Mouse (Mus musculus) midbrain, embryonic 10.5 days (tissue): ENCODE data around the gene Bace1. TPM values are rescaled to one million over a fixed set of nuclear protein-coding genes. Genes with fewer than 3 reads are reported as not detected.
A peak's percentile ranks its signal among the peaks of the same experiment; 100 is the strongest.

ENCODE experiments used
- DNase-seq: peaks from one replicate; pipeline ENCODE4 v3.0.0-alpha.2; 2017; ENCODE audit warnings: low spot score
- H3K27ac ChIP-seq: fragments of 300-500 bp; sonication (generic); replicated peaks from 2 replicates; pipeline ENCODE4 v1.5.1; 2016; ENCODE audit warnings: mild to moderate bottlenecking
- H3K27me3 ChIP-seq: fragments of 300-500 bp; sonication (generic); 2 replicates; pipeline ENCODE4 v1.6.1; 2016; ENCODE audit warnings: low read depth, mild to moderate bottlenecking; ENCODE audit not compliant: poor library complexity, severe bottlenecking
- H3K36me3 ChIP-seq: fragments of 300-500 bp; sonication (generic); 2 replicates; pipeline ENCODE4 v1.6.1; 2016; ENCODE audit warnings: mild to moderate bottlenecking, moderate library complexity
- H3K4me1 ChIP-seq: fragments of 300-500 bp; sonication (generic); 2 replicates; pipeline ENCODE4 v1.6.1; 2016
- H3K4me3 ChIP-seq: fragments of 300-500 bp; sonication (generic); 2 replicates; pipeline ENCODE4 v1.5.1; 2016; ENCODE audit warnings: mild to moderate bottlenecking, moderate library complexity
- H3K9me3 ChIP-seq: fragments of 300-500 bp; sonication (generic); replicated peaks from 2 replicates; pipeline ENCODE4 v1.6.1; 2016; ENCODE audit warnings: mild to moderate bottlenecking
- whole genome bisulfite sequencing: fragments of 180-500 bp; shearing (Covaris S2); methylation state at CpG from one replicate; pipeline ENCODE4 v1.1.7; 2016; 5-methylcytosine and 5-hydroxymethylcytosine counted together
- polyA plus RNA-seq: library from polyadenylated mRNA; unstranded; fragments of >200 nt; fragmentation: Nextera tagmentation; extraction: Ambion mirVana; gene quantifications from 2 replicates; pipeline ENCODE4 v1.2.1, GENCODE M21; 2016

The Bace1 gene
- polyA plus RNA-seq: 20.7 and 29.0 TPM in 2 replicates

GRCm38 (mm10) chr9:45838434-45839138 is at the start of gene Bace1:
Gene Bace1, plus strand, starts transcription at chr9:45838580.
- peak; percentile 79 for DNase-seq
- H3K4me3 ChIP-seq: peak within 1 kb of the TSS; percentile 89
- no peaks in the 10 kb centered on the region for H3K36me3 ChIP-seq
- H3K27ac ChIP-seq: peak within 1 kb of the TSS; percentile 82
- no peaks in the 10 kb centered on the region for H3K9me3 ChIP-seq
- peaks cover 44% of the 10 kb centered on the region for H3K4me1 ChIP-seq
- WGBS: under 1% methylated on average over 40 of the region's 40 CpGs
- H3K27me3 ChIP-seq: no peaks in the 10 kb centered on the region

GRCm38 (mm10) chr9:45791456-45792142 is 46.8 kb upstream of the Bace1 start:
- Histone ChIP-seq H3K36me3 (peaks cover 55% of the 10 kb centered on the region), H3K27me3 (no peaks in the 10 kb centered on the region), H3K9me3 (no peaks in the 10 kb centered on the region), H3K4me3 (no peak overlapping the region), H3K27ac (peak overlapping the region; percentile 82), H3K4me1 (peaks cover 48% of the 10 kb centered on the region)
- WGBS: 90% methylated on average over 8 of the region's 8 CpGs
- DNase-seq: no peak

DNA sequence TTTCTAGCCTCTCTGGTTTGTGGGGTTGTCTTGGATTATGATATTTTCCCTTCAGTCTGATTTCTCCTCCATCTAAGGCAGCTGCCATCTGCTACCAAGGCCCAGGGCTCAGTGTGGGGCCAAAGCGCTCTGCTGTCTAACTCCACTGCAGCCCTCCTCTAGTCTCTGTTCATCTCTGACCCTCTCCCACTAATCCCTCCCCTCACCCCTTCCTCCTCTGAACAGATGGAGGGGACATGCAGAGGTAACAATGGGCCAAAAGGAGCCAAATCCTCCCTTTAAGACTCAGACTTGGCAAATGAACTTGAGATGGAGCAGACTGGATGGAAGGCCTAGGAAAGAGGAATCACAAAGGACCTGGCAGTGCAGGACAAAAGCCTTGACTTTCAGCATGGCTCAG is 46.1 kb upstream of the Bace1 start:
- H3K9me3 ChIP-seq: no peaks in the 10 kb centered on the region
- 83% methylated on average over 1 of the region's 1 CpGs for whole genome bisulfite sequencing
- peaks cover 50% of the 10 kb centered on the region for H3K36me3 ChIP-seq
- peak; percentile 24 for DNase-seq
- no peaks in the 10 kb centered on the region for H3K27me3 ChIP-seq
- no peak overlapping the region for H3K4me3 ChIP-seq
- H3K4me1 ChIP-seq: peaks cover 48% of the 10 kb centered on the region
- H3K27ac ChIP-seq: peak overlapping the region; percentile 82

DNA sequence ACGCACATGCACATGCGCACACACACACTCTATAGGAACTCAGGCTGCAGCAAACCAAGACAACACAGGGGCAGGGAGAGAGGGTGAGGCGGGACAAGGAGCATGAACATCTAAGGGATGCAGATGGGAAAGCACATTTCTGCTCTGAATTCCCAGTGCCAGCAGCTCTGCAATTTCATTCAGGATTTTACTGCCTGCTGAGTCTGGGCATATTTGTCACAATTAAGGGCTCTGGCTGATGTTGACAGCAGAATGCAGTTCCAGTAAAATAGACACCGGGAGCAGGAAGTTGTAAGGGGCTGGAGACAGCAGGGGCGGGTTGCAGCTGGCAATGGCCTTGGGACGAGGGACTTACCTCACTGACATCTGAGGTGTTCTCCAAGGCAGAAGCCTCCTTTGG is 44.7 kb upstream of the Bace1 start:
- Histone ChIP-seq H3K9me3 (no peaks in the 10 kb centered on the region), H3K4me1 (peaks cover 48% of the 10 kb centered on the region), H3K27ac (no peak overlapping the region), H3K36me3 (peaks cover 48% of the 10 kb centered on the region), H3K4me3 (no peak overlapping the region), H3K27me3 (no peaks in the 10 kb centered on the region)
- DNase-seq: no peak
- WGBS: 90% methylated on average over 6 of the region's 6 CpGs

DNA sequence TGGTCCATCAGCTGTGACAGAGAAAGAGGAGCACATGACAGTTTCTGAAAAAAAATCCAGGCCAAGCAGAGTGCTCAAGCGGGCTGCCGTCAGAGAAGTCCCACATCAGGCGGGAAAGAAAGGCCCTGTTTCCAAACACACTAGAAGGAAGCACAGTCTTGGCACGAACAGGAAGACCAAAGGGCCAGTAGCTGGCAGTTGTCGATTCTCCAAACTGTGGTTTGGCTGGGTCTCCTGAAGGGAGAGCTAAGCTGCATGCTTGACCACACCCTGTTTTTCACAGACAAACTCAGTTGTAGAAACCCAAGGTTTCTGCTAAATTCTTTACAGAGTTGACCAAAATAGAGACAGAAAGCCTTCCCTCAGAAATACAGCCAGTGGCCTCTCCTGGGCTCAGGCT is 42.7 kb upstream of the Bace1 start:
- DNase-seq: no peak
- Histone ChIP-seq H3K4me1 (peaks cover 34% of the 10 kb centered on the region), H3K4me3 (no peak overlapping the region), H3K9me3 (no peaks in the 10 kb centered on the region), H3K27ac (no peak overlapping the region), H3K36me3 (peaks cover 45% of the 10 kb centered on the region), H3K27me3 (no peaks in the 10 kb centered on the region)
- 92% methylated on average over 5 of the region's 5 CpGs for WGBS

DNA sequence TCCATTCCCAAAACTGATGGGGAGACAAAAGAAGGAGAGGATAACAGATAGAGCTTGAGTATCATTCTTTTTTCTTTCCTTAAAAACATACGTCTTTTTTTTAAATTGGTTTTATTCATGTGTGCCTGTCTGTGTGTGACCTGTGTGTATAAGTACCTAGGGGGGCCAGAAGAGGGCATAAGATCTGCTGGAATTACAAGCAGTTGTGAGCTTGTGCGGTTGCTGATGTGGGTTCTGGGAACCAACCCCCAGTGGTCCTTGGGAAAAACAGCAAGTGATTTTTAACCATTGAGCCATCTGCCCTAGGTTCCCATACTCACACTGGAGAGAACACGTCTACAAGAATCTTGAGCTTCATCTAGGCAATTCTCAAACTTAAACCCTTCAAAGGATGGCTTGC is 41.1 kb upstream of the Bace1 start:
- peaks cover 20% of the 10 kb centered on the region for H3K4me1 ChIP-seq
- peaks cover 45% of the 10 kb centered on the region for H3K36me3 ChIP-seq
- no peak overlapping the region for H3K4me3 ChIP-seq
- 84% methylated on average over 3 of the region's 3 CpGs for WGBS
- no peaks in the 10 kb centered on the region for H3K9me3 ChIP-seq
- DNase-seq: no peak
- H3K27ac ChIP-seq: no peak overlapping the region
- H3K27me3 ChIP-seq: no peaks in the 10 kb centered on the region

- Histone ChIP-seq H3K9me3 (no peaks in the 10 kb centered on the region), H3K4me1 (peaks cover 15% of the 10 kb centered on the region), H3K36me3 (peaks cover 41% of the 10 kb centered on the region), H3K27me3 (no peaks in the 10 kb centered on the region), H3K27ac (peak overlapping the region; percentile 58), H3K4me3 (no peak overlapping the region)
- peak; percentile 64 for DNase-seq
- 16% methylated on average over 13 of the region's 13 CpGs for WGBS
Observed at GRCm38 (mm10) chr9:45798467-45799164, 39.8 kb upstream of the Bace1 start.

- Histone ChIP-seq H3K4me1 (peaks cover 18% of the 10 kb centered on the region), H3K36me3 (peaks cover 41% of the 10 kb centered on the region), H3K27me3 (no peaks in the 10 kb centered on the region), H3K9me3 (no peaks in the 10 kb centered on the region), H3K27ac (no peak overlapping the region), H3K4me3 (no peak overlapping the region)
- DNase-seq: no peak
- 86% methylated on average over 8 of the region's 8 CpGs for WGBS
Observed at GRCm38 (mm10) chr9:45799402-45799801, 39.0 kb upstream of the Bace1 start.

DNA sequence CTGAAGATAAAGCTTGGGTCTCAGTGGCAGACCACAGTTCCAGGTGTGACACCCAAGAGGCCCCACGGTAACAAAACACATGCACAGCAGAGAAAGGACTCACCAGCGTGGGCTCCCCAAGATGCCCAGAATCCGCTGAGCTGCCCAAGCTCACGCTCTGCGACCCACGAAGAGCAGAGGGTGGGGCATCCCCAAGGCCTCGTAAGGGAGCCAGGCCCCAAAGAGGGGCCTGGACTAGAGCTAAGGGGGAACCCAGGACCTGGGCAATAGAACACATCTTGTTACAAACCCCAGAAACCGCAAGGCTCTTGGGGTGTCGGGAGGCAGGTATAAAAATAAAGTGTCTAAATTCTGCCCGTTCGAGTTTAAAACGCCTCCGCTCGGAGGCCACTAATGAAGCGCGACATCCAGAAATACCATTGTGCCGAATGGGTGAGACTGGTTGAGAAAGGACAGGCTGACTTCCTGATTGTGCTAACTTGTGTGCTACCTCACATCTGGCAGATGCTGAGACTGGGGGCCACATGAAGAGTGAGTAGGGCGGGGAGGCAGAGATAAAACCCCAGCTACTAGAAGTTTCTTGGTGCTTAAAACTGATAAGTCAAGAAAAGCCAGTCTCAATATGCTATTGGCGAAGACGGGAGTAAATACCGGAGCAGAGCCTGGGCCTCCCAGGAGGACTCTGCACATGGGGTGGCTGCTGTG is 35.2 kb upstream of the Bace1 start:
- H3K4me1 ChIP-seq: peaks cover 17% of the 10 kb centered on the region
- no peak for DNase-seq
- peak overlapping the region; percentile 57; the same call in 1 of the 2 replicates for H3K27ac ChIP-seq
- peaks cover 71% of the 10 kb centered on the region for H3K36me3 ChIP-seq
- H3K4me3 ChIP-seq: no peak overlapping the region
- no peaks in the 10 kb centered on the region for H3K9me3 ChIP-seq
- WGBS: 83% methylated on average over 21 of the region's 21 CpGs
- no peaks in the 10 kb centered on the region for H3K27me3 ChIP-seq

DNA sequence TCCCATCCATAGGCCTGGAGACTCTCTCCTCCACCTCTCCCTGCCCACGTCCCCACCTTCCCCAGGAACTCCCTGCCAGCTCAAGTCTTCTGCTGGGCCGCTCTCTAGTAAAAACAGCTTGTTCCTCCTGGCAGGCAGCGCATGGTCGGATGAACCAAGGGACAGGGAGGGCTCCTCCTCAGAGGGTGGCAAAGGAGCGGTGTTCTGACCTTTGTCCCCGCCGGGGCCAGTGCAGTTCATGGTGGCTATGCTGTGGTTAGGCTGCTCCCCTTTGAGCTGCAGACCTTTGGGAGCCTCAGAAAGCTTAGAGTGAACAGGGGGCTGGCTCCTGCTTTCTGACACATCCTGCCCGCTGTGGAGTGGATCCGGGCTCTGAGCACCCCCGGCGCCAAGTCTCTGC is 31.5 kb upstream of the Bace1 start:
- H3K27ac ChIP-seq: no peak overlapping the region
- no peak for DNase-seq
- 92% methylated on average over 11 of the region's 11 CpGs for WGBS
- H3K9me3 ChIP-seq: no peaks in the 10 kb centered on the region
- H3K36me3 ChIP-seq: peaks cover 67% of the 10 kb centered on the region
- peaks cover 6% of the 10 kb centered on the region for H3K4me1 ChIP-seq
- no peak overlapping the region for H3K4me3 ChIP-seq
- H3K27me3 ChIP-seq: no peaks in the 10 kb centered on the region

DNA sequence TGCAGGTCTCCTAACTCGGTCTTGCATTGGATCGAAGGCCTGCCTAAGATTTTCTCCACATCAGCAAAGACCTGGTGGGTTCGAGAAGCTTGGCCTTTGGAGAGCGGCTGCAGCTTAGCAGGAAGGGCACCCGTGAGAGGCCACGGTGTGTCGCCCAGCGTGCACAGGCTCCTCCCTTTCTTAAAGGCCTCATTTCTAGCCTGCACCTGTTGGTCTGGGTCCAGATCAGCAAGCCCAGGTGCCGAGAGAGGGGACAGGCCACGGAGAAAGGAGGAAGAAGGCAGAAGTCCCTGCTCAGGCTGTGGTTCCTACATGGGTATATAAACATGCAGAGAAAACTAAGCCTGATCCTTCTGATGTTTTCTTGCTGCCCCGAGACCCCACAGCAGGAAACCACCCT is 31.0 kb upstream of the Bace1 start:
- DNase-seq: no peak
- H3K9me3 ChIP-seq: no peaks in the 10 kb centered on the region
- H3K4me3 ChIP-seq: no peak overlapping the region
- 84% methylated on average over 11 of the region's 11 CpGs for WGBS
- no peaks in the 10 kb centered on the region for H3K27me3 ChIP-seq
- H3K36me3 ChIP-seq: peaks cover 64% of the 10 kb centered on the region
- peaks cover 6% of the 10 kb centered on the region for H3K4me1 ChIP-seq
- no peak overlapping the region for H3K27ac ChIP-seq

DNA sequence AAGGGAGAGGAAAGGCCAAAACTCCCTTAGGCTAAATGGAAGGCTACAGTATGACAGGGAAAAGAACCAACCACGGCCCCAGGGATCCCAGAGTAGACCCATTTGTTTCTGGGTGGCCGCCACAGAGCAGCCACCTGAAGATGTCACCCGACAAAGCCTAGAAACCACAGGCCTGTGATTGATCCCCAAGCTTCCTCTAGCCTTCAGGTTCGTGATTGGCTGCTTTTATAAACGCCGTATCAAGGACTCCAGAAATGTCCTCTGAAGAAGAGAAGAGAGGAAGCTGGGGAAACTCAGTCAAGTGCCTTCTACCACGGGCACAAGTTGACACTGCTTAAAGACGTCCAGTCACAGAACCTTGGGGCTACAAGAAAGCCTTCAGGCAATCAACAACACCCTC is 30.6 kb upstream of the Bace1 start:
- Histone ChIP-seq H3K9me3 (no peaks in the 10 kb centered on the region), H3K4me1 (peaks cover 6% of the 10 kb centered on the region), H3K27ac (no peak overlapping the region), H3K27me3 (no peaks in the 10 kb centered on the region), H3K36me3 (peaks cover 60% of the 10 kb centered on the region), H3K4me3 (no peak overlapping the region)
- 86% methylated on average over 8 of the region's 8 CpGs for WGBS
- no peak for DNase-seq
